Mouse (Mus musculus) lung, embryonic 16.5 days (tissue): Measurements from ENCODE around the gene Zfp106. TPM values are rescaled to one million over a fixed set of nuclear protein-coding genes. Genes with fewer than 3 reads are reported as not detected.

Source experiments
- ATAC-seq: fragments of 200-750 bp; cut with Nextera tagmentation; 2 replicates; pipeline ENCODE4 v1.8.0; 2017; ENCODE audit warnings: low read depth, mild to moderate bottlenecking, moderate library complexity
- H3K27ac ChIP-seq: fragments of 300-500 bp; sonication (generic); 2 replicates; pipeline ENCODE4 v1.5.1; 2014; ENCODE audit warnings: mild to moderate bottlenecking, control low read depth, low read length
- H3K27me3 ChIP-seq: fragments of 300-500 bp; sonication (generic); 2 replicates; pipeline ENCODE4 v1.6.1; 2014; ENCODE audit warnings: low read depth, low read length, mixed read lengths; ENCODE audit not compliant: control insufficient read depth, insufficient read depth
- H3K36me3 ChIP-seq: fragments of 300-500 bp; sonication (generic); 2 replicates; pipeline ENCODE4 v1.6.1; 2014; ENCODE audit warnings: low read length; ENCODE audit not compliant: control insufficient read depth, insufficient read depth
- H3K4me1 ChIP-seq: fragments of 300-500 bp; sonication (generic); replicated peaks from 2 replicates; pipeline ENCODE4 v1.6.1; 2014; ENCODE audit warnings: low read length, mixed read lengths; ENCODE audit not compliant: control insufficient read depth, insufficient read depth
- H3K4me2 ChIP-seq: fragments of 300-500 bp; sonication (generic); 2 replicates; pipeline ENCODE4 v1.6.1; 2014; ENCODE audit warnings: low read depth, low read length, control low read depth
- H3K4me3 ChIP-seq: fragments of 300-500 bp; sonication (generic); 2 replicates; pipeline ENCODE4 v1.5.1; 2014; ENCODE audit warnings: mild to moderate bottlenecking, low read length, control low read depth
- H3K9ac ChIP-seq: fragments of 300-500 bp; sonication (generic); 2 replicates; pipeline ENCODE4 v1.6.1; 2014; ENCODE audit warnings: low read length, control low read depth
- H3K9me3 ChIP-seq: fragments of 300-500 bp; sonication (generic); 2 replicates; pipeline ENCODE4 v1.6.1; 2016; ENCODE audit warnings: low read length; ENCODE audit not compliant: control insufficient read depth
- WGBS: fragments of 180-500 bp; shearing (Covaris S2); extraction: QIAGEN DNeasy Blood & Tissue Kit; methylation state at CpG from one replicate; pipeline ENCODE4 v1.1.7; 2014; 5-methylcytosine and 5-hydroxymethylcytosine counted together
- polyA plus RNA-seq: library from polyadenylated mRNA; unstranded; fragments of >200 nt; fragmentation: Nextera tagmentation; extraction: Ambion mirVana; gene quantifications from 2 replicates; pipeline ENCODE4 v1.2.1, GENCODE M21; 2015

Gene Zfp106
- polyA plus RNA-seq, 1 experiment from 2014 or later, result 37.4 TPM

- no peak overlapping the region for H3K4me3 ChIP-seq
- H3K4me1 ChIP-seq, result peaks cover 11% of the 10 kb centered on the region; the same call in 1 of the 2 replicates
- H3K4me2 ChIP-seq, result no peak overlapping the region
- WGBS, result 33% methylated on average over 3 of the region's 3 CpGs
- H3K27ac ChIP-seq, result no peak overlapping the region
- ATAC-seq, result no peak
- H3K36me3 ChIP-seq, result no peaks in the 10 kb centered on the region
- H3K27me3 ChIP-seq, result no peaks in the 10 kb centered on the region
- no peaks in the 10 kb centered on the region for H3K9me3 ChIP-seq
- no peak overlapping the region for H3K9ac ChIP-seq
Measured at GRCm38 (mm10) chr2:120496511-120496910, 67.1 kb downstream of the Zfp106 start.

DNA sequence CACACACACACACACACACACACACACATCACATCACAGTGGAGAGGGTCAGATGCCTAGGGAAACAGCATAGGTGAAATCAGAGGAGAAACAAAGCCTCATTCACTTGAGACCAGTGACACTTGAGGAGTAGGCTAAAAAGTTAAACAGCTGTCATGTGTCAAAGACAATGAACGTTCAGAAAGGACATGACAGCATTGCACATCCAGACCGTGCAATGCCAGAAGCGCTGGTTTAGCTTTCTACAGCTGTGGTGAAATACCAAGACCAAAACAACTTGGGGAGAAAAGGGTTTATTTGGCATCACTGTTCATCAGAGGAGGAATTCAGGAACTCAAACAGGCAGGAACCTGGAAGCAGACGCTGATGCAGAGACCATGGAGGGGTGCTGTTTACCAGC is 70.4 kb downstream of the Zfp106 start:
- 42% methylated on average over 4 of the region's 4 CpGs for WGBS
- Histone ChIP-seq H3K27me3 (no peaks in the 10 kb centered on the region), H3K9me3 (no peaks in the 10 kb centered on the region), H3K9ac (no peak overlapping the region), H3K4me3 (no peak overlapping the region), H3K27ac (no peak overlapping the region), H3K4me1 (no peaks in the 10 kb centered on the region), H3K4me2 (no peak overlapping the region), H3K36me3 (no peaks in the 10 kb centered on the region)
- peak; percentile 81 for ATAC-seq

- WGBS, result 87% methylated on average over 3 of the region's 3 CpGs
- Histone ChIP-seq H3K9me3 (no peaks in the 10 kb centered on the region), H3K27ac (no peak overlapping the region), H3K4me1 (peaks cover 5% of the 10 kb centered on the region; the same call in 1 of the 2 replicates), H3K27me3 (no peaks in the 10 kb centered on the region), H3K36me3 (no peaks in the 10 kb centered on the region), H3K4me3 (no peak overlapping the region), H3K9ac (no peak overlapping the region), H3K4me2 (no peak overlapping the region)
- ATAC-seq, result no peak
Measured at GRCm38 (mm10) chr2:120484241-120484640, 79.4 kb downstream of the Zfp106 start.

DNA sequence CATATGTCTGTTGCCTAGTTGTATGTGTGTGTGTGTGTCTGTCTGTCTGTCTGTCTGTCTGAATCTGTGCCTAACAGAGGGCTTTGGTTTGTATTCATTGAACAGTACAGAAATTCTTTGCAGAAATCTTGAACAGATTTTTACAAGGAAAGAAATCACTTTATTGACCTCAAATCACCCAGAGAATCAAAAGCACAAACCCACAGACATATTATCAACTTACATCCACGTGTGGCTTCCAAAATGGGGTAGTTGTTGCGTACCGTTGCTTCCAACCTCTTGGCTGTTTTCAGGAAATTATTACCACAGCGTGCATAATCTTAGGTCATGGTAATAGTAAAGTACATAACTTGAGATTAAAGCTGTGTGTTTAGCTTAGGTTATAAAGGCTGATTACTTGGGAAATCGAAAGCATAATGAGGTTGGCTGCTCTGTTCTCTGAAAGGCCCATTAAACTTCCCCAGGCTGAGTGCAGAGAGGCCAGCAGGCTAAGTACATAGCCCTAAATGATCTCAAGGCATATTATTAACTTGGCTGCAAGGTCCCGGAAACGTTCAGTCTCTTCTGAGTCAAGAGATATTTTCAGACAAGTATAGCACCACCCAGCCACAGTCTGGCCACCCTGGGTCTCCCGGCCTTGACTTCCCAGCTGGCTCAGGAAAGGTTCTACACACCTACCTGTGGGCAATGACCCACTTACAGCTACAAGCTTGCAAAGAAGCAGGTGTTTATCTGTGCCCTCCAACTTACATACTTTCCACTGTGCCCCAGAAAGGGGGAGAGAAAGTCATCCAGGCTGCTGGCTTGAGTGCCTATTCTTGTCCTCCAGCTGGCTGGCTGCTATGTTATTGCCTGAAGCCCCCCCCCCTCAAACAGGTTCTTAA is 80.9 kb downstream of the Zfp106 start:
- Histone ChIP-seq H3K27me3 (no peaks in the 10 kb centered on the region), H3K9ac (no peak overlapping the region), H3K27ac (peak overlapping the region; percentile 12; the same call in 1 of the 2 replicates), H3K36me3 (no peaks in the 10 kb centered on the region), H3K4me1 (peaks cover 5% of the 10 kb centered on the region; the same call in 1 of the 2 replicates), H3K9me3 (no peaks in the 10 kb centered on the region), H3K4me2 (no peak overlapping the region), H3K4me3 (no peak overlapping the region)
- WGBS, result 56% methylated on average over 8 of the region's 8 CpGs
- ATAC-seq, result no peak

GRCm38 (mm10) chr2:120481921-120482320 is 81.7 kb downstream of the Zfp106 start:
- H3K9me3 ChIP-seq, result no peaks in the 10 kb centered on the region
- no peaks in the 10 kb centered on the region for H3K27me3 ChIP-seq
- no peak overlapping the region for H3K4me3 ChIP-seq
- peaks cover 5% of the 10 kb centered on the region; the same call in 1 of the 2 replicates for H3K4me1 ChIP-seq
- no peak for ATAC-seq
- no peaks in the 10 kb centered on the region for H3K36me3 ChIP-seq
- H3K27ac ChIP-seq, result no peak overlapping the region
- 57% methylated on average over 8 of the region's 8 CpGs for WGBS
- H3K4me2 ChIP-seq, result no peak overlapping the region
- H3K9ac ChIP-seq, result no peak overlapping the region

DNA sequence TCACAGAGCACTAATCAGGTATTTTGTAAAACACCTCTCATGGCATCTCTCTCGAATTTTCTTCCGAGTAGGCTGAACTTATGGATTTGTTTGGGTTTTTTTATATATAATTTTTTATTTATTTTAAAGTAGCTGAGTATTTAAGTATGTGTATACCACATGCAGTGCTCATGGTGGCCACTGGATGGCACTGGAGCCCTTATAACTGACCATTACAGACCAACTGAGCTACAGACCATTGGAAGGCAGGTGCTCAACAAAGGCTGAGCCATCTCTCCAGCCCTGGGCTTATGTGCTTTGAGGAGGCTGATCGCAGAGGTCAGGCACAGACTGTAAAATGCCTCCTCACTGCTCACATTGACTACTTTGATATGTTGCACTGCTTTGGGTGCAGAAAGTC is 85.0 kb downstream of the Zfp106 start:
- Histone ChIP-seq H3K27me3 (no peaks in the 10 kb centered on the region), H3K9me3 (no peaks in the 10 kb centered on the region), H3K4me1 (peaks cover 5% of the 10 kb centered on the region; the same call in 1 of the 2 replicates), H3K4me3 (no peak overlapping the region), H3K36me3 (no peaks in the 10 kb centered on the region), H3K9ac (no peak overlapping the region), H3K27ac (no peak overlapping the region), H3K4me2 (no peak overlapping the region)
- peak; percentile 51; the same call in 1 of the 2 replicates for ATAC-seq
- 59% methylated on average over 3 of the region's 3 CpGs for WGBS

DNA sequence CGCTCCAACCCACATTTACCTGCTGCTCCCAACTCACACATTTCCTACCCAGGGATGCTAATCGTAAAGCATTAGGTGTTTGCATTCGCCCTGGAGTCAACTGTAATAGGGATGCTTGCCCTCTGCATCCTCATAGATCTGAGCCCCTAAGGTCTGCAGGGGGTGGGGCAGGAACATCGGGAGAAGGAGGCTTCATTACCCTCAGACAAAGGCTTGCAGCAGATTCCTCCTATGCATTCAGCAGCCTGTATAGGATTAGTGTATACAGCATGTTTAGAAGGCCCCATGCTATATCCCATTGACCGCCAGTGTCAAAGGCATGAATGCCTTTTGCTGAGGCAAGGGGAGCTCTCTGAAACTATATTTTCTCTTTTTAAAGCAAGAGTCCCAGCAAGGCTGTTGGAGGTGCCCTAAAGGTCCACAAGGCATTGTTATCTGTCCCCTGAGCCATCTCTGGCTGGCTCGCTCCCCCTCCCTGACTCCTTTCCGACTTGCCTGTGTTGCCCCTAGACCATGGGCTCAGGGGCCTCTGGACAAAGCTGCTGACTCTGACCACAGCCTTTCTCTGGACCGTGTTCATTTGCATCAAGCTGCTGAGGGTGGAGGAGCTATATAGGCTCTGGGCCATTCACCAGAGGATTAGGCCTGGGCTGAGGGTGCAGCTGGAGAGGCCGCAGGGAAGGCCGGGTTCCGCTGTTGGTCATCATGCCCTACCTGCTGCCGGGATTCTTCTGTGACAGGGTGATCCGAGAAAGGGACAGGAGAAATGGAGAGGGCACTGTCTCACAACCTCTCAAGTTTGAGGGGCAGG is 87.2 kb downstream of the Zfp106 start:
- Histone ChIP-seq H3K27me3 (no peaks in the 10 kb centered on the region), H3K9ac (no peak overlapping the region), H3K27ac (no peak overlapping the region), H3K36me3 (no peaks in the 10 kb centered on the region), H3K9me3 (no peaks in the 10 kb centered on the region), H3K4me1 (no peaks in the 10 kb centered on the region), H3K4me3 (no peak overlapping the region), H3K4me2 (no peak overlapping the region)
- ATAC-seq, result no peak
- WGBS, result 78% methylated on average over 13 of the region's 13 CpGs

DNA sequence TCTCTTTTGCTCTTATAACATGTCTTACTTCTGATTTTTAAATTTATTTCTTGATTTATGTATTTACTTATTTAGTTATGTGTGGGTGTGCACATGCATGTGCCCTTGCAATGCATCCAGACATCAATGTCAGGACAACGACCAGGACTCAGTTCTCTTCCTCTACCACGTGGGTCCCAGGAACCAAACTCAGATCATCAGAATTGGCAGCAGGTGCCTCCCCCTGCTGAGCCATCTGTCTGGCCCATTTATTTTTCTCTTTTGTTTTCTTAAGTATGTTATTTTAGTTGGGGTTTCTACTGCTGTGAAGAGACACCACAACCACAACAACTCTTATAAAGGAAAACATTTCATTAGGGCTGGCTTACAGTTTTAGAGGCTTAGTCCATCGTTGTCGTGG is 92.8 kb downstream of the Zfp106 start:
- 74% methylated on average over 4 of the region's 4 CpGs for WGBS

GRCm38 (mm10) chr2:120469715-120470114 is 93.9 kb downstream of the Zfp106 start:
- H3K36me3 ChIP-seq, result no peaks in the 10 kb centered on the region
- H3K27ac ChIP-seq, result no peak overlapping the region
- H3K9ac ChIP-seq, result no peak overlapping the region
- H3K9me3 ChIP-seq, result no peaks in the 10 kb centered on the region
- H3K4me2 ChIP-seq, result no peak overlapping the region
- no peak overlapping the region for H3K4me3 ChIP-seq
- ATAC-seq, result no peak
- no peaks in the 10 kb centered on the region for H3K4me1 ChIP-seq
- WGBS, result 84% methylated on average over 10 of the region's 10 CpGs
- H3K27me3 ChIP-seq, result no peaks in the 10 kb centered on the region

More for the DNA sequence above, 92.8 kb downstream of the Zfp106 start:
- Histone ChIP-seq H3K9ac (no peak overlapping the region), H3K27me3 (no peaks in the 10 kb centered on the region), H3K4me2 (no peak overlapping the region), H3K4me1 (no peaks in the 10 kb centered on the region), H3K9me3 (no peaks in the 10 kb centered on the region), H3K4me3 (no peak overlapping the region), H3K36me3 (no peaks in the 10 kb centered on the region), H3K27ac (no peak overlapping the region)
- no peak for ATAC-seq
